Mouse (Mus musculus): Measurements from ENCODE around the gene Rora. TPM values are rescaled to one million over a fixed set of nuclear protein-coding genes. Genes with fewer than 3 reads are reported as not detected.

Rora gene
- polyA plus RNA-seq, 2 experiments = 4.5 to 10.1 TPM

DNA sequence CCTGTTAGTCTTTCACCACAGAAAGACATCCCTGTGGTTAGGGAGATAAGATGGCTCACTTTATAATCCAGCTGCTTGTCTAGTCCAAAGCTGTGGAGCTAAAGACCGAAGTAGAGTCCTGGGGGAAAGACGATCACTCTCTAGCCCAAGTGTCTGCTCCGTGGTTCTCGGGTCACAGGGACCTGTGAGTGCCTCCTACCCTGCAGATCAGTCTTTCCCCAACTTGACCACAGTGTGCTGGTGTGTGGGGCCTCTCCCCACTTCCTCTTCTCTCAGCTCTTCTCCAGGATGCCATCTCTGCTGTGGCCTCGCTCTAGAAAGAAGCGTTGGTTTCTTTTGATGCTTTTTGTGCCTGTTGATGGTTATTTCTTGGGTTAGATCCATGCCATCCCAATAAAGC lies 682.5 kb downstream of the Rora start:
- TF ChIP-seq POLR2A (IDR thresholded peaks at IDR 0.05; ENCODE audit: borderline replicate concordance, extremely low read depth, insufficient read depth, insufficient read length) = no peak
- H3K27ac ChIP-seq (replicated peaks; ENCODE audit: low read depth, low read length) = no peak overlapping the region

DNA sequence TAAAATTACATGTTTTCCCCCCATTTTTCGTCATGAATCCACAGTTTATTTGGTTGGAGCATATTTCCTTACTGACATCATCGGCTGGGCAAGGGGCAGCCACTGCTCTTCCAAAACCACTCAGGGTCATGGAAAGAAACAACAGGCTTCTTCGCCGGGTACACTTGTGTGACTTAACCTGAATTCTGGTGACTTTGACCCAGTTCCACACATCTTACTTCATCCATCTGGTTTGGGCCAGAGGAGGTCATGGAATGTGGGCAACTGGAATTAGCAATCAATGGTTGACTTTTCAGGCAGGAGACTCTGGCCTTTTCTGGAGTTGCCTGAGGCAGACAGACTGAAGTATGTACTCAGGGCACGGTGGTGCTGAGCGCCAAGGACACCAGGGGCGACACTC lies 685.6 kb downstream of the Rora start:
- Histone ChIP-seq H3K27ac (replicated peaks; ENCODE audit: low read depth, low read length) (no peak overlapping the region), H3K4me2 (replicated peaks; ENCODE audit: low read depth, low read length, severe bottlenecking) (no peak overlapping the region), H3K36me3 (ENCODE audit: control insufficient read depth, insufficient read depth, low read length) (no peaks in the 10 kb centered on the region), H3K9ac (ENCODE audit: low read depth, low read length, severe bottlenecking) (no peak overlapping the region), H3K4me3 (replicated peaks; ENCODE audit: low read length) (no peak overlapping the region), H3K9me3 (ENCODE audit: control insufficient read depth, low read length) (no peaks in the 10 kb centered on the region), H3K27me3 (ENCODE audit: control insufficient read depth, insufficient read depth, low read length) (0 out of 2 replicates have a peak, but pooled peaks cover 4% of the 10 kb centered on the region), H3K4me1 (ENCODE audit: control insufficient read depth, insufficient read depth, low read length) (peaks cover 12% of the 10 kb centered on the region)
- 75% methylated on average over 7 of the region's 7 CpGs for WGBS
- no peak for ATAC-seq (ENCODE audit: low FRiP score, low read depth)
- peak; percentile 12 for DNase-seq (ENCODE audit: low spot score)
- no peak for TF ChIP-seq POLR2A (IDR thresholded peaks at IDR 0.05; ENCODE audit: borderline replicate concordance, extremely low read depth, insufficient read depth, insufficient read length)

More for the DNA sequence above, 682.5 kb downstream of the Rora start:
- Histone ChIP-seq H3K4me2 (replicated peaks; ENCODE audit: low read depth, low read length, severe bottlenecking) (no peak overlapping the region), H3K4me3 (replicated peaks; ENCODE audit: low read length) (no peak overlapping the region), H3K27me3 (ENCODE audit: control insufficient read depth, insufficient read depth, low read length) (no peaks in the 10 kb centered on the region), H3K9ac (ENCODE audit: low read depth, low read length, severe bottlenecking) (no peak overlapping the region), H3K4me1 (ENCODE audit: control insufficient read depth, insufficient read depth, low read length) (peaks cover 16% of the 10 kb centered on the region), H3K36me3 (ENCODE audit: control insufficient read depth, insufficient read depth, low read length) (no peaks in the 10 kb centered on the region), H3K9me3 (ENCODE audit: control insufficient read depth, low read length) (no peaks in the 10 kb centered on the region)
- 82% methylated on average over 6 of the region's 6 CpGs for WGBS
- DNase-seq (ENCODE audit: low spot score) (no peak), ATAC-seq (ENCODE audit: low FRiP score, low read depth) (no peak)

DNA sequence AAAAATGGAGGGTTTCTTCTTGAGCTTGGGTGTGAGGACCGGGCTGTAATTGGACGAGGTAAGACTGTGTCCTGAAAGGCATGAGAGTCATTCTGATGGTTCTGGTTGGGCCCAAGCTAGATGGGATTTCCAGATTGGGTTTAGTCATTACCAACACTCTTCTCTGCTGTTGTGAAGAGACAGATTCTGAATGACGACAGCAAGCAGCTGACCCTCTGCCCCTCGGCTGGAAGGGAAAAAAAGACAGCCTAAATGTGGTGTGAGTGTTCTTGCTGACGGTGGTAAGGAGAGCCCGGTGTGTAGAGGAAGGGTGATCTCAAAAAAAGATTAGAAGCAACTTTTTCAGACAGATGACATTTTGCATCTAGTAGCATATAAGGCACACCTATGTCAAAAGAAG lies 686.2 kb downstream of the Rora start:
- Histone ChIP-seq H3K9me3 (ENCODE audit: control insufficient read depth, low read length) (no peaks in the 10 kb centered on the region), H3K9ac (ENCODE audit: low read depth, low read length, severe bottlenecking) (no peak overlapping the region), H3K27ac (replicated peaks; ENCODE audit: low read depth, low read length) (no peak overlapping the region), H3K4me1 (ENCODE audit: control insufficient read depth, insufficient read depth, low read length) (peaks cover 12% of the 10 kb centered on the region), H3K4me3 (replicated peaks; ENCODE audit: low read length) (no peak overlapping the region), H3K27me3 (ENCODE audit: control insufficient read depth, insufficient read depth, low read length) (0 out of 2 replicates have a peak, but pooled peaks cover 5% of the 10 kb centered on the region), H3K4me2 (replicated peaks; ENCODE audit: low read depth, low read length, severe bottlenecking) (no peak overlapping the region), H3K36me3 (ENCODE audit: control insufficient read depth, insufficient read depth, low read length) (no peaks in the 10 kb centered on the region)
- no peak for DNase-seq (ENCODE audit: low spot score)
- WGBS = 84% methylated on average over 6 of the region's 6 CpGs
- TF ChIP-seq POLR2A (IDR thresholded peaks at IDR 0.05; ENCODE audit: borderline replicate concordance, extremely low read depth, insufficient read depth, insufficient read length) = no peak
- ATAC-seq (ENCODE audit: low FRiP score, low read depth) = no peak

- H3K4me1 ChIP-seq (ENCODE audit: control insufficient read depth, insufficient read depth, low read length) = peaks cover 12% of the 10 kb centered on the region
- no peak overlapping the region for H3K9ac ChIP-seq (ENCODE audit: low read depth, low read length, severe bottlenecking)
- no peak for ATAC-seq (ENCODE audit: low FRiP score, low read depth)
- 67% methylated on average over 7 of the region's 7 CpGs for WGBS
- no peaks in the 10 kb centered on the region for H3K36me3 ChIP-seq (ENCODE audit: control insufficient read depth, insufficient read depth, low read length)
- H3K9me3 ChIP-seq (ENCODE audit: control insufficient read depth, low read length) = no peaks in the 10 kb centered on the region
- no peak overlapping the region for H3K4me2 ChIP-seq (replicated peaks; ENCODE audit: low read depth, low read length, severe bottlenecking)
- H3K4me3 ChIP-seq (replicated peaks; ENCODE audit: low read length) = no peak overlapping the region
- H3K27me3 ChIP-seq (ENCODE audit: control insufficient read depth, insufficient read depth, low read length) = peaks cover 11% of the 10 kb centered on the region; the same call in 1 of the 2 replicates
- DNase-seq (ENCODE audit: low spot score) = no peak
- TF ChIP-seq POLR2A (IDR thresholded peaks at IDR 0.05; ENCODE audit: borderline replicate concordance, extremely low read depth, insufficient read depth, insufficient read length) = no peak
- no peak overlapping the region for H3K27ac ChIP-seq (replicated peaks; ENCODE audit: low read depth, low read length)
These were observed 686.8 kb downstream of the Rora start for GRCm38 (mm10) chr9:69340421-69340820.

- Histone ChIP-seq H3K27me3 (ENCODE audit: control insufficient read depth, insufficient read depth, low read length) (peaks cover 19% of the 10 kb centered on the region; the same call in 1 of the 2 replicates), H3K36me3 (ENCODE audit: control insufficient read depth, insufficient read depth, low read length) (no peaks in the 10 kb centered on the region), H3K9me3 (ENCODE audit: control insufficient read depth, low read length) (no peaks in the 10 kb centered on the region), H3K4me2 (replicated peaks; ENCODE audit: low read depth, low read length, severe bottlenecking) (no peak overlapping the region), H3K4me3 (replicated peaks; ENCODE audit: low read length) (no peak overlapping the region), H3K27ac (replicated peaks; ENCODE audit: low read depth, low read length) (no peak overlapping the region), H3K9ac (ENCODE audit: low read depth, low read length, severe bottlenecking) (no peak overlapping the region), H3K4me1 (ENCODE audit: control insufficient read depth, insufficient read depth, low read length) (peaks cover 5% of the 10 kb centered on the region; the same call in 1 of the 2 replicates)
- DNase-seq (ENCODE audit: low spot score) (no peak), ATAC-seq (ENCODE audit: low FRiP score, low read depth) (no peak)
- WGBS = 86% methylated on average over 10 of the region's 10 CpGs
- no peak for TF ChIP-seq POLR2A (IDR thresholded peaks at IDR 0.05; ENCODE audit: borderline replicate concordance, extremely low read depth, insufficient read depth, insufficient read length)
These were observed 690.3 kb downstream of the Rora start for GRCm38 (mm10) chr9:69343881-69344280.

DNA sequence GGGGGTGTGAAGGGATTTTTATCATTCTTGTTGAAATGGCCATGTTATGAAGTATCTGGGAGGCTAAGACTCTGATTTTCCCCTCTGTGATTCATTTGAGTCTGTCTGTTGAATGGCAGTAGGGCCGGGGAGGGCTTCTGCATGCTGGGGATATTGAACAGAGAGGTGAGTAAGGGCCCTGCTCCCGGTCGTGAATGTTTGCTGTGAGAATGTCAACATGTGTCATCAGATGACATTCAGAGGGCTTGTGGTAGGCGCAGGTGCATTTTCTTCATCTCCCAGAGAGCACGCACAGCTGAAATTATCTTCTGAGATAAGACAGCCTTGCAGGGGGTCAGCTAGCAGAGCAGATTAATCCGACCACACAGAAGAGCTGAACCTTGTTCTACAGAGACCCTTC lies 692.0 kb downstream of the Rora start:
- no peak overlapping the region for H3K4me3 ChIP-seq (replicated peaks; ENCODE audit: low read length)
- H3K9ac ChIP-seq (ENCODE audit: low read depth, low read length, severe bottlenecking) = no peak overlapping the region
- TF ChIP-seq POLR2A (IDR thresholded peaks at IDR 0.05; ENCODE audit: borderline replicate concordance, extremely low read depth, insufficient read depth, insufficient read length) = no peak
- no peaks in the 10 kb centered on the region for H3K36me3 ChIP-seq (ENCODE audit: control insufficient read depth, insufficient read depth, low read length)
- no peak for DNase-seq (ENCODE audit: low spot score)
- H3K9me3 ChIP-seq (ENCODE audit: control insufficient read depth, low read length) = no peaks in the 10 kb centered on the region
- ATAC-seq (ENCODE audit: low FRiP score, low read depth) = no peak
- no peak overlapping the region for H3K4me2 ChIP-seq (replicated peaks; ENCODE audit: low read depth, low read length, severe bottlenecking)
- H3K27me3 ChIP-seq (ENCODE audit: control insufficient read depth, insufficient read depth, low read length) = peaks cover 34% of the 10 kb centered on the region
- WGBS = 82% methylated on average over 6 of the region's 6 CpGs
- H3K27ac ChIP-seq (replicated peaks; ENCODE audit: low read depth, low read length) = no peak overlapping the region
- H3K4me1 ChIP-seq (ENCODE audit: control insufficient read depth, insufficient read depth, low read length) = peaks cover 5% of the 10 kb centered on the region; the same call in 1 of the 2 replicates
